Mouse (Mus musculus) left cerebral cortex, postnatal 10 days (tissue): Measurements from ENCODE around the gene Gm38431. TPM values are rescaled to one million over a fixed set of nuclear protein-coding genes. Genes with fewer than 3 reads are reported as not detected.
A peak's percentile ranks its signal among the peaks of the same experiment; 100 is the strongest.
"Not testable (repeated sequence)": the region's sequence is repeated elsewhere in the genome, so short reads cannot be mapped to it uniquely, and the experiment has no call there.

Experiments used
- DNase-seq, 2 experiments: peaks; one replicate each; pipeline ENCODE4 v3.0.0; 2021 to 2022; ENCODE audit warnings: low spot score in 2 of 2, mixed read lengths in 1 of 2; ENCODE audit errors: extremely low spot score in 1 of 2
- intact Hi-C: fragments of 180-260 bp; cut with DNase I; formaldehyde crosslinking; loops from one replicate; pipeline ENCODE4 v1.15.1; 2025
- total RNA-seq, 2 experiments: library from RNA; stranded (reverse); gene quantifications; 2 replicates each; pipeline ENCODE4 v1.2.3; 2021

Gene Gm38431
- total RNA-seq, 2 experiments from 2014 or later: 2.1 to 3.2 TPM

DNA sequence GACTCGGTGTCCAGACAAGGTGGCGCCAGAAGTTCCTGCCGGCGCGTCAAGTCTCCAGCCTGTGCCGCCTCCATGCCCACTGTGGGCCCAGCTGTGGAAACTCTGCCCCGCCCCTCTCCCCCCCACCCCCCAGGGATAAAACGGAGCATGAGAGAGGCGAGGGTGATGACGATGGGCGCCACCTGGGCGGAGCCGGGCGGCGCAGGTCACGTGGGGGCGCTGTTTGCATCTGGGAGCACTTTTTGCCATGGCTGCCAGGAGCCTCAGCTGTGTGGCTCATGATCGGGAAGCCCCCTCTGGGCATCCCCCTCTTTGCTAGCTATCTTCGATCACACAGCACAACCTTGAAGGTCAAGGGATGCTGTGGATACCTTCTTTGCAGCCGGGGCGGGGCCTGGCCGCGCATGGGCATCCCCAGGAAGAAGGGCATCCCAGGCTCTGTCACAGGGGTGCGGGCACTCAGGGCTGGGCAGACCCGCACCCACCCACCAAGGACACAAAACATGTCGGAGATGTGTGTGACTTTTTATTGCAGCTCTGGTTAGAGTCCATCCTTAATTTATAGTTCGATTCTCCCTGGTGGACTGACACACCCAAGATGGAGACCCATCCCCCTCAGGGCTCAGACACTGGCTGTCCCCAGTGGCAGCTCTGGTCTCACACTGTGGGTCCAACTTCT is 24.7 kb downstream of the Gm38431 start, which contains the start of gene Zglp1:
TSS of gene Zglp1 (minus strand) at position 88 of the 679 bp plus-strand sequence.
- DNase-seq: no peak

DNA sequence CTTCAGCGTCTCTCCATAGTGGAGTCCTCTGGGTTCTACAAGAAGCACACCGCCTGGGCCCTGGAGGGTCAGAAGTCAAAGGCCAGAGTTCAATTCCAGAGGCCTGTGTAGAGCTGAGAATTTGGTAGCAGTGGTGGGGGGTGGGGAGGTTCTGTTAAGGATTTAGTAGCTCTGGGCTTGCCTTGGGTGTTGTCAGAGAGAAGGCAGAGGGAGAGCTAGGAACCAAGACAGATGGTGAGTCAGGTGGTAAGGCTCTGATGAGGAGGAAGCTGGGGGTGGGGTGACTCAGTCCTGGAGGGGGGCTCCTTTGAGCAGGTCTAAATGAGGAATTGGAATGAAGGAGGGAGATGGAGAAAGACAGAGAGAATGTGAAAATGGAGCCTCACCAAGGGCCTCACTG is 28.9 kb downstream of the Gm38431 start:
- intact Hi-C loops: no loop called here
- peak in 1 of 2 experiments; percentile 59 for DNase-seq

More for the DNA sequence above, 24.7 kb downstream of the Gm38431 start, which contains the start of gene Zglp1:
- intact Hi-C loops: no loop called here

- DNase-seq: no peak
- intact Hi-C loops: no loop called here
These were observed 40.2 kb downstream of the Gm38431 start for GRCm38 (mm10) chr9:21051578-21051977.

DNA sequence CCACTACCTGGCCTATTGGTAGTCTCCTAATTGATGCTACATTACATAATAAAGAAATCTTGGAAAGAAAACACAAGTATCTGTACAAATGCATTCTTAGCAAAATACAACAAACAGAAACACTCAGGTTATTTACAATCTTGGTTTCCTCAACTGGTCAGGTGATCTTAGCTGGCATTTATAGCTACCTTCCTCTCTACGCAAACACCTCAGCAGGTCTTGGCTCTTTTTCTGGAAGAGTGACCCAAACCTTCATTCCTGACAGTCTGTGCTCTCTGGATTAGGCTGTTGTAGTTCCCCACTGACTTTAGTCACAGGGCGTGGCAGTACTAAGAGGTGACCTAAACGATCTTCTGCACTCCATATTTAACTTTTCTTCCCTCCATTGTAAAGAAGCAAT is 46.6 kb downstream of the Gm38431 start:
- intact Hi-C loops: no loop called here
- DNase-seq: no peak

- DNase-seq, intact Hi-C loops: not testable (repeated sequence)
These were observed 47.0 kb downstream of the Gm38431 start for GRCm38 (mm10) chr9:21044785-21045184.

DNA sequence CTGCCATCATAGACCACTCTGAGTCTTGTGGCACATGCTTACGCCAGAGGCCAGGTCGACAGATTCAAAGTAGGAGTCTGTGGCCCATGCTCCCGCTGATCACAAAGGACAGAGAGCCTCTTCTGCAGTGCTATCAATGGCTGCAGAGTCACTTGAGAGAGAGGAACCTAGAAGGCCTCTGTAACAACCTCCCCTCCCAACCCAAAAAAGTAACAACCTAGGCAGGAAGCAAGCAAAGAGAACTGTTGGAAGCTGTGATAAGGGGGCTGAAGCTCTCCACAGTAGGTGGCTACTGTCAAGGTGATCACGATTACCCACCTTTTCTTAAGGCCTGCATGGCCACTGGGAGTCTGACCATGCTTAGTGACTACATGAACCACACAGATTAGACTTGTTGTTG is 48.2 kb downstream of the Gm38431 start:
- intact Hi-C loops: no loop called here
- DNase-seq: no peak

GRCm38 (mm10) chr9:21041308-21041707 is 50.5 kb downstream of the Gm38431 start:
- intact Hi-C loops: no loop called here
- peak; percentile 58 to 66 for DNase-seq

DNA sequence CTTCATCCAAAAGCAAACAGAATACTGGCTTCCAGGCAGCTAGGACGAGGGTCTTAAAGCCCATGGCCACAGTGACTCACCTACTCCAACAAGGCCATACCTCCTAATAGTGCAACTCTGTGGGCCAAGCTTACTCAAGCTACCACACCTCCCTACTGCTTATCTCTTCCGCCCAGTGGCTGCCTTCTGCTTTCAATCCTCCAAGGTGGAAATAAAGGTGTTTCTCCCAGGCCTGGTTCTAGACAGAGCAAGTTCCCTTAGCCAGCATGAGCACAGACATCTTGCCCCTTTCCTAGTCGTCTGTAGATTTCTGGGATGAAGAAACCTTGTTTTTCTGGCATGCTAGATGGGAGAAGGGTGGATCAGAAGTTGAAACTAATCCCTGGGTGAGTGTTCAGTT is 52.0 kb downstream of the Gm38431 start:
- DNase-seq: no peak
- intact Hi-C loops: no loop called here

DNA sequence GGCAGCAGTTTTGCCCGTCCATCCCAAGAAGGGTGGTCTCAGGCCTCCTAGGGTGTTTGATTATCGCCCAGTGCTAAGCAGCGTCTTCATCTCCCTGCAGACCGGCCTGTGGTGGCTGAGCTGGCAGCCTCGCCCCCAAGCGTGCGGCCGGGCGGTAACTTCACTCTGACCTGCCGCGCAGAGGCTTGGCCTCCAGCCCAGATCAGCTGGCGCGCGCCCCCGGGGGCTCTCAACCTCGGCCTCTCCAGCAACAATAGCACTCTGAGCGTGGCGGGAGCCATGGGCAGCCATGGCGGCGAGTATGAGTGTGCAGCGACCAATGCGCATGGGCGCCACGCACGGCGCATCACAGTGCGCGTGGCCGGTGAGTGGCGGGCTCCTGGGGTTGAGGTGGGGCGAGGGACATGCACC is 54.3 kb downstream of the Gm38431 start:
- DNase-seq: peak in 1 of 2 experiments; percentile 71
- intact Hi-C loops: no loop called here

DNA sequence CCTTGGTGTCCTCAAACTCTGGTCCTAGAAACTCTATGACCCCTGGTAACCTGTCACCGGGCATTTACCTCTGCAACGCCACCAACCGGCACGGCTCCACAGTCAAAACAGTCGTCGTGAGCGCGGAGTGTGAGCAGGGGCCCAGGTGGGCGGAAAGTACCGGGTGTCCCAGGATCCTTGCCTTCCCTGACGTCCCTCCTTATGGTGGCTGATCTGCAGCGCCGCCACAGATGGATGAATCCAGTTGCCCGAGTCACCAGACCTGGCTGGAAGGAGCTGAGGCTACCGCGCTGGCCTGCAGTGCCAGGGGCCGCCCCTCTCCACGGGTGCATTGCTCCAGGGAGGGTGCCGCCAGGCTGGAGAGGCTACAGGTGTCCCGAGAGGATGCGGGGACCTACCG is 55.1 kb downstream of the Gm38431 start:
- peak in 1 of 2 experiments; percentile 44 for DNase-seq
- intact Hi-C loops: no loop called here

DNA sequence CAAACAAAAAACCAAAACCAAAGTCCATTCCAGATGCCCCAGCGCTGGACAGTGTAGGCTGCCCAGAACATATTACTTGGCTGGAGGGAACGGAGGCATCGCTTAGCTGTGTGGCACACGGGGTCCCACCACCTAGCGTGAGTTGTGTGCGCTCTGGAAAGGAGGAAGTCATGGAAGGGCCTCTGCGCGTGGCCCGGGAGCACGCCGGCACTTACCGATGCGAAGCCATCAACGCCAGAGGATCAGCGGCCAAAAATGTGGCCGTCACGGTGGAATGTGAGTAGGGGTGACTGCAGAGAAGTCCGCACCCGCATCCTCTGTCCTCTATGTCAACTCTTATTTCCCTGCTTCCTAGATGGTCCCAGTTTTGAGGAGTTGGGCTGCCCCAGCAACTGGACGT is 55.6 kb downstream of the Gm38431 start:
- DNase-seq: no peak
- intact Hi-C loops: no loop called here

DNA sequence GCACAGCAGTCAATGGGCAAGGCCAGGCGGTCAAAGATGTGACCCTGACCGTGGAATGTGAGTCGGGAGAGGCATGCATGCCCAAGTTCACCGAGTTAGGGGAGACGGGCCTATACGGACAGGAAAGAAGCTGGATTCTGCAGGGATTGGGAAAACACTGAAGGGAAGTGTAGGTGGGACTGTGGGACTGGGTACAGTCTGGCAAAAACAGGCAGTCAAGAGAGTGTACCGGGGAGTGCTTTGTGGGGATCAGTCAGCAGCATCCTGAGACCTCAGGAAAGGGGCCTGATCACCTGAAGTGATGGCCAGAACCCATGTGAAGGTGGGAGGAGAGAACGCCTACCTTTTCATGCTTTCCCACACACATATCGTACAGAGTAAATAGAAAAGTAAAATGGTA is 56.2 kb downstream of the Gm38431 start:
- DNase-seq: no peak

GRCm38 (mm10) chr9:21034481-21035085 is 57.2 kb downstream of the Gm38431 start:
- peak in 1 of 2 experiments; percentile 43 for DNase-seq
- intact Hi-C loops: loop anchor here (5.0 kb wide), 2 partner anchors 38 to 98 kb away; partner anchors contain the start of genes Fdx1l, Gm49373 and Tyk2

More for the DNA sequence above, 56.2 kb downstream of the Gm38431 start:
- intact Hi-C loops: no loop called here

- peak in 1 of 2 experiments; percentile 90 for DNase-seq
- intact Hi-C loops: loop anchor here (5.0 kb wide), 2 partner anchors 39 to 99 kb away; partner anchors contain the start of genes Fdx1l, Gm49373 and Tyk2
These were observed 58.7 kb downstream of the Gm38431 start for GRCm38 (mm10) chr9:21033136-21033535.

DNA sequence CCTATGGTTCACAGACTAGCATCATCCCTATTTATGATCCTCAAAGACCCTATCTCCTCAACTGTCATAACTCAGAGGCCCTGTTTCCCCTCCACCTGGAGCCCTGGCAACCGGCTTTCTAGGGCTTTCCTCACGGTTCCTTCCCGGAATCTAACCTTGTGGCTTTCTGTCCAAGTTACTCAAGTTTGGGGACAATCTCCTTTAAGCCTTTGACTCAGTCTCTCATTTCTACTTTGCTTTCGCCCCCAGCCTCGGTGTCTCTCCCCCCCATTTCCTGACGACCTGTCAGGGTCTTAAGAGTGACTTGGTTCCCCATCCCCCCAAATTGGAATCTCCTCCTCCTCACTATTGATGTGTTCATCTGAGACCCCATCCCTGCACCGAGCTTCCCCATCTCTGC is 59.3 kb downstream of the Gm38431 start:
- DNase-seq: no peak

GRCm38 (mm10) chr9:21031896-21032351 is 59.9 kb downstream of the Gm38431 start, which contains the start of gene Icam5:
TSS of gene Icam5 (plus strand) at chr9:21032073.
- peak; percentile 80 to 86 for DNase-seq
- intact Hi-C loops: loop anchor here (5.0 kb wide), 2 partner anchors 40 to 100 kb away; partner anchors contain the start of genes Fdx1l, Gm49373 and Tyk2

More for the DNA sequence above, 59.3 kb downstream of the Gm38431 start:
- intact Hi-C loops: loop anchor here (5.0 kb wide), 2 partner anchors 40 to 100 kb away; partner anchors contain the start of genes Fdx1l, Gm49373 and Tyk2

DNA sequence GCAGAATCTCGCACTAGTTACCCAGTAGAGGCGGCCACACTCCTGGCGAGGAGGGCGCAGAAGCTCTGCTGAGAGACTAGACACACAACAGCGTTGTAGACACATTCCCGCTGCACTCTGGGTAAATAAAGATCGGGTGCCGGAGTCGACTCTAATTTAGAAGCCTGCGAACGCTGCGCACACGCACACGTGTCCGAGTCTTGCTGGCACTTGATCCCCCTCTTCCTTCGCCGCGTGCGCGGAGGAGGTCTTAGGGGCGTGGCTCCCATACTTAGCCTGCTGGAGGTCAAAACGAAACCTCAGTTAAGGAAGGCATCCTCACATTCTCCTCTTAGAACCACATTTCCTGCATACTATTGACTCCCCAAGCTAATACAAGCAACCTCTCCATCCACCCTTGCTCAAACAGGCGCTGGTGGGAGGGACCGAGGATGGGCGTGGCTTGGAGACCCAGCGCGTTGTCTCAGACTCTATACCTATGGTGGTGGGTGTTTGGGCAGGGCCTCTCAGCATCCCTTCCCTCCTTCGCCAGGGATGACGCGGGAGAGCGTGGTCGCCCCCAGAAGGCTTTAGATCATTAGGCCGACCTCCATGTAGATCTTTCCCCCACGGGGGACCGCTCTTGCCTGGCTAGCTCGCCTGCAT is 60.4 kb downstream of the Gm38431 start:
- DNase-seq: peak; percentile 77 to 84
- intact Hi-C loops: loop anchor here (5.0 kb wide), 2 partner anchors 41 to 101 kb away; partner anchors contain the start of genes Fdx1l, Gm49373 and Tyk2

DNA sequence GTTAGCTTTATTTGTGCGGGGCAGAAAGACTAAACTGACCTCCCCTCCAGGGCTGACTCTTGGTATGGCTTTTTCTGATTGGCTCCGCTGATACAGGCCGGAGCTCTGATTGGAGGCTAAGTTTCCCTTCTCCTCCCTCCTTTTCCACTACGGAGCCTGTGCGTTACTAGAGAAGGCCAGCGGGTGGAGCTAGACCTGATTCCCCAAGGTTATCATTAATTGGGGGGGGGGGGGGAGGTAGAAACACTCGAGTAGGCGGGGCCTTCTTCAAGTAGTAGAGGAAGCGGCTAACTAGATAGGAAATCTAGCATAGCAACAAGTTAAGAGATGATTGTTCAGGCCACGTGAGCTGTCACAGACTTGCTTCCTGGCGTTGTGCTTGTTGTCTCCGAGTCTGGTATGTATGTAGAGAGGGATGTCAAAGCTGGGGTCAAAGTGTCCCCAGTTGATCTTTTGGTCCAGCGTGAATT is 61.0 kb downstream of the Gm38431 start:
- peak; percentile 83 to 92 for DNase-seq
- intact Hi-C loops: loop anchor here (5.0 kb wide), 2 partner anchors 41 to 101 kb away; partner anchors contain the start of genes Fdx1l, Gm49373 and Tyk2
